Mouse (Mus musculus): Measurements from ENCODE around the gene Slc36a4. TPM values are rescaled to one million over a fixed set of nuclear protein-coding genes. Genes with fewer than 3 reads are reported as not detected.

The Slc36a4 gene
- polyA plus RNA-seq, 1 experiment: 1.4 TPM

DNA sequence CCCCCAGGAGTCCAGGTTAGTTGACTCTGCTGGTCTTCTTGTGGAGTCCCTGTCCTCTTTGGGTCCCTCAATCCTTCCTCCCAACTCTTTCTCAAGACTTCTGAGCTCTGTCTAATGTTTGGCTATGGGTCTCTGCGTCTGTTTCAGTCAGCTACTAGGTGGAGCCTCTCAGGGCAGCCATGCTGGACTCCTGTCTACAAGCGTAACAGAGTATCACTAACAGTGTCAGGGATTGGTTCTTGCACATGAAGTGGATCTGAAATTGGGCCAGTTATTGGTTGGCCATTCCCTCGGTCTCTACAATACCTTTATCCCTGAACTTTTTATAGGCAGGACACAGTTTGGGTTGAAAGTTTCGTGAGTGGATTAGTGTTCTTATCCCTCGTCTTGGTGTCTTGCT is 22.2 kb upstream of the Slc36a4 start:
- TF ChIP-seq CTCF (IDR thresholded peaks at IDR 0.05; ENCODE audit: extremely low read depth, insufficient read length, insufficient replicate concordance, low read depth, low read length) (no peak), POLR2A (IDR thresholded peaks at IDR 0.05; ENCODE audit: low read depth, low read length) (no peak)
- Histone ChIP-seq H3K4me3 (ENCODE audit: low read depth, low read length) (no peak overlapping the region), H3K36me3 (ENCODE audit: control insufficient read depth, insufficient read depth, low read length) (no peaks in the 10 kb centered on the region), H3K27me3 (ENCODE audit: control insufficient read depth, insufficient read depth, low read length) (no peaks in the 10 kb centered on the region), H3K4me1 (ENCODE audit: control insufficient read depth, insufficient read depth, insufficient read length, low read length) (no peaks in the 10 kb centered on the region), H3K27ac (ENCODE audit: insufficient read depth, low read depth, low read length) (no peak overlapping the region)
- WGBS: 80% methylated on average over 5 of the region's 5 CpGs

DNA sequence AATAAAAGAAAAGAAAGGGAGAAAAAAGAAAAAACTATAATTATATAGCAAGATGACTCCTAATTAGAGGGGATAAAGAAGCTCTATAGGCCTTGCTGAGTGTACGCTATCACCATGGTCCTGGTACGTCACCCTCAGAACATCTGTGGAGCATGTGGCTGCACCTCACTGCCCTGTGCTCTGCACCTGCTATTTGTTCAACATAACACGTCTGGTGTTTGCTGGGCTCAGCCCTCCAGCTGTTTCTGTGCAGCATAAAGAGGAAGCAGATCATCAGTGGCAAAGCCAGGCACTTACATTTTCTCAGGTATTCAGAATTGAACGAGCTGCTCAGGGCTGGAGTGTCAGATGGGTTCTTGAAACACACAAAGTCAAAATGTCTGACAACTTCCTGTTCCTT is 15.7 kb upstream of the Slc36a4 start:
- WGBS: 60% methylated on average over 4 of the region's 4 CpGs
- H3K4me3 ChIP-seq (ENCODE audit: low read depth, low read length): no peak overlapping the region
- H3K27ac ChIP-seq (ENCODE audit: insufficient read depth, low read depth, low read length): no peak overlapping the region
- no peak for TF ChIP-seq POLR2A (IDR thresholded peaks at IDR 0.05; ENCODE audit: low read depth, low read length)
- no peak for TF ChIP-seq CTCF (IDR thresholded peaks at IDR 0.05; ENCODE audit: extremely low read depth, insufficient read length, insufficient replicate concordance, low read depth, low read length)
- no peaks in the 10 kb centered on the region for H3K36me3 ChIP-seq (ENCODE audit: control insufficient read depth, insufficient read depth, low read length)
- H3K27me3 ChIP-seq (ENCODE audit: control insufficient read depth, insufficient read depth, low read length): no peaks in the 10 kb centered on the region
- H3K4me1 ChIP-seq (ENCODE audit: control insufficient read depth, insufficient read depth, insufficient read length, low read length): no peaks in the 10 kb centered on the region

- no peak overlapping the region for H3K4me3 ChIP-seq (ENCODE audit: low read depth, low read length)
- H3K27ac ChIP-seq (ENCODE audit: insufficient read depth, low read depth, low read length): no peak overlapping the region
- no peaks in the 10 kb centered on the region for H3K27me3 ChIP-seq (ENCODE audit: control insufficient read depth, insufficient read depth, low read length)
- H3K36me3 ChIP-seq (ENCODE audit: control insufficient read depth, insufficient read depth, low read length): no peaks in the 10 kb centered on the region
- no peaks in the 10 kb centered on the region for H3K4me1 ChIP-seq (ENCODE audit: control insufficient read depth, insufficient read depth, insufficient read length, low read length)
- TF ChIP-seq POLR2A (IDR thresholded peaks at IDR 0.05; ENCODE audit: low read depth, low read length) (no peak), CTCF (IDR thresholded peaks at IDR 0.05; ENCODE audit: extremely low read depth, insufficient read length, insufficient replicate concordance, low read depth, low read length) (no peak)
- WGBS: 48% methylated on average over 5 of the region's 5 CpGs
Observed at GRCm38 (mm10) chr9:15694989-15695388, 14.5 kb upstream of the Slc36a4 start.

DNA sequence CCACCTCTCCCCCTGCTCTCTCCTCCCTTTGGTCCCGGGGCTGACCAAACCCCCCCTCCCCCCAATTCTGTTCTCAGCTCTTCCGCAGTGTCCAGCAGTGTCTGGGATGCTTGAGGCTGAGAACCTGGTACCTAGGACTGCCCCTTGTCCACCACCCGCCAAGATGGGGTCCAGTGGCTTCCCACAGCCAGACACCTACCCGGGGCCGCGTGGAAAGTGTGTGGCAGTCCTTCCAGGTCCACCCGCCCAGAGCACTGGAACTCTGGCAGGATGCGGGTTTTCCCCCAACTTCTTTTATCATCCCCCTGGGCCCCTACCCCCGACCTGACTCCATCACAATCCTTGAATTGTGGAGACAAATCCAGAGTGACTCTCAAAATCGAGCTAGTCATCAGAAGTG is 3.8 kb upstream of the Slc36a4 start:
- Histone ChIP-seq H3K4me1 (ENCODE audit: control insufficient read depth, insufficient read depth, insufficient read length, low read length) (peaks cover 5% of the 10 kb centered on the region; the same call in 1 of the 2 replicates), H3K27ac (ENCODE audit: insufficient read depth, low read depth, low read length) (no peak overlapping the region), H3K27me3 (ENCODE audit: control insufficient read depth, insufficient read depth, low read length) (no peaks in the 10 kb centered on the region), H3K36me3 (ENCODE audit: control insufficient read depth, insufficient read depth, low read length) (no peaks in the 10 kb centered on the region), H3K4me3 (ENCODE audit: low read depth, low read length) (no peak overlapping the region)
- 77% methylated on average over 10 of the region's 10 CpGs for WGBS
- no peak for TF ChIP-seq CTCF (IDR thresholded peaks at IDR 0.05; ENCODE audit: extremely low read depth, insufficient read length, insufficient replicate concordance, low read depth, low read length)
- no peak for TF ChIP-seq POLR2A (IDR thresholded peaks at IDR 0.05; ENCODE audit: low read depth, low read length)

- H3K4me3 ChIP-seq (ENCODE audit: low read depth, low read length): peak overlapping the region; percentile 84
- H3K4me1 ChIP-seq (ENCODE audit: control insufficient read depth, insufficient read depth, insufficient read length, low read length): peaks cover 5% of the 10 kb centered on the region; the same call in 1 of the 2 replicates
- no peak for TF ChIP-seq CTCF (IDR thresholded peaks at IDR 0.05; ENCODE audit: extremely low read depth, insufficient read length, insufficient replicate concordance, low read depth, low read length)
- TF ChIP-seq POLR2A (IDR thresholded peaks at IDR 0.05; ENCODE audit: low read depth, low read length): no peak
- no peaks in the 10 kb centered on the region for H3K27me3 ChIP-seq (ENCODE audit: control insufficient read depth, insufficient read depth, low read length)
- no peaks in the 10 kb centered on the region for H3K36me3 ChIP-seq (ENCODE audit: control insufficient read depth, insufficient read depth, low read length)
- 12% methylated on average over 14 of the region's 14 CpGs for WGBS
- peak overlapping the region; percentile 45 for H3K27ac ChIP-seq (ENCODE audit: insufficient read depth, low read depth, low read length)
Observed at GRCm38 (mm10) chr9:15708979-15709598, 449 bp upstream of the Slc36a4 start.

GRCm38 (mm10) chr9:15710821-15711565 is 1.5 kb downstream of the Slc36a4 start:
- Histone ChIP-seq H3K27ac (ENCODE audit: insufficient read depth, low read depth, low read length) (no peak overlapping the region), H3K4me1 (ENCODE audit: control insufficient read depth, insufficient read depth, insufficient read length, low read length) (peaks cover 5% of the 10 kb centered on the region; the same call in 1 of the 2 replicates), H3K27me3 (ENCODE audit: control insufficient read depth, insufficient read depth, low read length) (no peaks in the 10 kb centered on the region), H3K36me3 (ENCODE audit: control insufficient read depth, insufficient read depth, low read length) (no peaks in the 10 kb centered on the region), H3K4me3 (ENCODE audit: low read depth, low read length) (no peak overlapping the region)
- WGBS: 90% methylated on average over 13 of the region's 13 CpGs
- TF ChIP-seq POLR2A (IDR thresholded peaks at IDR 0.05; ENCODE audit: low read depth, low read length) (no peak), CTCF (IDR thresholded peaks at IDR 0.05; ENCODE audit: extremely low read depth, insufficient read length, insufficient replicate concordance, low read depth, low read length) (no peak)

- WGBS: 90% methylated on average over 7 of the region's 7 CpGs
- Histone ChIP-seq H3K4me1 (ENCODE audit: control insufficient read depth, insufficient read depth, insufficient read length, low read length) (peaks cover 5% of the 10 kb centered on the region; the same call in 1 of the 2 replicates), H3K4me3 (ENCODE audit: low read depth, low read length) (no peak overlapping the region), H3K36me3 (ENCODE audit: control insufficient read depth, insufficient read depth, low read length) (no peaks in the 10 kb centered on the region), H3K27ac (ENCODE audit: insufficient read depth, low read depth, low read length) (no peak overlapping the region), H3K27me3 (ENCODE audit: control insufficient read depth, insufficient read depth, low read length) (no peaks in the 10 kb centered on the region)
- no peak for TF ChIP-seq CTCF (IDR thresholded peaks at IDR 0.05; ENCODE audit: extremely low read depth, insufficient read length, insufficient replicate concordance, low read depth, low read length)
- no peak for TF ChIP-seq POLR2A (IDR thresholded peaks at IDR 0.05; ENCODE audit: low read depth, low read length)
Observed at GRCm38 (mm10) chr9:15711676-15712075, 2.1 kb downstream of the Slc36a4 start.
